Mouse (Mus musculus) gastrocnemius, postnatal 25 days (tissue): ENCODE measurements at regions not wholly inside any gene's neighbourhood (a gene's known extent, or its start where the extent isn't known, plus 50 kb on each side); places are given as distances from the start of the nearest gene placed in this dataset.

ENCODE experiments used
- DNase-seq: peaks from one replicate; pipeline ENCODE4 v3.0.0; 2022

DNA sequence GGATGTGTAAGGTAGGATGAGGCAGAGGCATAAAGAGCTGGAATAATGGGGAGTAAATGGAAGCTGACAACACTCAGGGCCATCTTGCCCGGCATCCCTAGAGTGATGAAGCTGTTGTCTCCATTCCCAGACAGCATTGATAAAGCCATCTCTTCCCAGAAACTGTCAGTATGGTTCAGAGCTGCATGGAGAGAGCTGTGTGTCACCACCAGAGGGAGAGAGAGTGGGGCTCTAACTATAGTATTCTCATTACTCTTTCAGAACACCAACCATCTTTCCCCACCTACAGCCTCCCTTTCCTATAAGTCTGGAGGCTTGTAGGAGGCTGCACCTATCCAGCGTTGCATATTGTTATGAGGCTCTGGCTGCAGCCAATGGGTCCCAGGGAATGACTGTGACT, 264.0 kb upstream of the Dusp10 start:
- no peak for DNase-seq

- no peak for DNase-seq
Measured at GRCm38 (mm10) chr1:183754500-183754899, 258.6 kb upstream of the Dusp10 start.

DNA sequence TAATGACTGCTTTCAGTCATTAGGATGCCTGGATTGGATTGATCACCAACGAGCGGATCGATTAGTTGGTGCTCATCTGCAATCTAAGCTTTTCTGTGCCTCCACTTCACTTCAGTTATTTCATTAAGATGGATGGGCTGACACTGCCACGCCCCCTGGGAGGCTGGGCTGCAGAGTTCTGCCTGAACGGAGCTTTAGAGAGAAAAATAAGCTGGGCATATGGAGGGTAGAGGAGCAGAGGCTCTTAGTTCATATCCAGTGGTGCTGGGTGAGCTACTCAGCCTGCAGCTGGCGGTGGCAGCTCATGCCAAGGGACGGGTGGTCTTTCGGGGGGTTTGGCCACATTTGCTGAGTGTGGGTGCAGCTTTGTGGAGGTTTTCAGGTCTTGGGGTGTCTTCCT, 256.4 kb upstream of the Dusp10 start:
- DNase-seq = no peak

DNA sequence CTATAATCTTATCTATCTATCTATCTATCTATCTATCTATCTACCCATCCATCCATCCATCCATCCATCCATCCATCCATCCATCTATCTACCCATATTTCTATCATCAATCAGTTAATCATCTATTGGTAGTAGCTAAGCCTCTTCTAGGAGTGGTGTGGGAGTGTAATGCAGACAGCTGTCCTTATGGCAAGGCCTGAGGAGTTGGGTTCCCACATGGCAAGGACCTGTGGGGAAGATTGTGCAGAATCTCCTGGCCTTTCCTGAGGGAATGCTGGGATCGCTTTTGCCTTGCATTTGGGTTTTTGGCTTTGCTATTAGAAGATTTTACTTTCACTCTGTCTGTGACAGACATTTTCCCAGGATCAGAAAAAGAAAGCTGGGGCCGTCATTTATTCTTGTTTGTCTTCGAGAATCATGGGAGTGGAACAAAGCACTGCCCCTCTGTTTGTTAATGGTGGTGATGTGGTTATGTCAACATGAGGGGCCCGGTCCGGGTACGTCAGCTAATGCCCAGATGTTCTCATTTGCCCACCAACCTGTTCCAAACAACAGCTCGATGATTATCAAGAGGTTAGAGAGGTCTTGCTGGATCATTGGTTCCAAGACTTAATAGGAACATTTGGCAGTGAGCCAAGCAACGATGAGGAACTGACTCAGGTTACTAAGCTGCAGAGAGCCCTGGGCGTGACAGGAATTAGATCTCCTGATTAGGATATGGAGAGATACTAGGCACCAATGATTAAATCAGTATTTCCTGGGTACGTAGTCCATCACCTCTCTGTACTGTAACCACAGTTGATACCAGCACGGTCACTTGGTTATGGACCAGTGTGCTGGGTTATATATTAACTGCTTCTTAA, 249.0 kb upstream of the Dusp10 start:
- DNase-seq = no peak

DNA sequence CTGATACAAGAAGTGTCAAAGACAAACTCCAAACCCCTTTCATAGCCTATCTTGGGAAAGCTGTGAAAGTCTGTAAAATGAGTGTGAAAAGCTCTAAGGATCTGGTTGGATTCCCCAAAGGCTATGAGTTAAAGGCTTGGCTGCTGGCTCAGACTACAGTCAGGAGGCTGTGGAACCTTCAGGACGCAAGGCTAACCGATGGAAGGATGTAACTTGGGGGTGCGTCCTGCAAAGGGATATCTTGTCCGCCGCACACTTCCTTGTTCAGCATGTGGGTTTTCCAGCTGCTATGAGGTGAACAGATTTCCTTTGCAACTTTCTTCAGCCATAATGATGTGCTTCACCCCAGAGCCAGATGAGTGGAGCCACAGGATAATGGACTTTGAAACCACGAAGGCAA, 240.3 kb upstream of the Dusp10 start:
- DNase-seq = no peak

DNA sequence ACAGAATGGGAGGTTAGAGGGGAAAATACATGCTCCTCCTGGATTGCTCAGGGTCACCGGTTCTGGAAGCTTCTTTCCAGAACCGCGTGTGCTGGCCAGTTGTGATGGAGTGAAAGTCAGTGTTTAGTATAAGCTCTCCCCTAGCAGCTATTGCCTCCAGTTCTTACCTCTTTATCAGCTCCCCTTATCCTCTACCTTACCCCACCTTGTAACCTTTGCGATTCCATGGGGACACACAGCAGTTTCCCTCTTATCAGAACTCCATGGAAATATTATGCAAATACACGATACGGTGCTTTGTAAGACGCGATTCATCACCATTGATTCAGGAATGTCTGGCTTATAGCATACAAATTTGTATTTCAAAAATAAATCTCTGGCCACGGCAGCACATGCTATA, 232.9 kb upstream of the Dusp10 start:
- DNase-seq = no peak

- no peak for DNase-seq
Measured at GRCm38 (mm10) chr1:183780779-183781178, 232.3 kb upstream of the Dusp10 start.

- peak; percentile 27 for DNase-seq
Measured at GRCm38 (mm10) chr1:183783440-183784130, 229.5 kb upstream of the Dusp10 start.

DNA sequence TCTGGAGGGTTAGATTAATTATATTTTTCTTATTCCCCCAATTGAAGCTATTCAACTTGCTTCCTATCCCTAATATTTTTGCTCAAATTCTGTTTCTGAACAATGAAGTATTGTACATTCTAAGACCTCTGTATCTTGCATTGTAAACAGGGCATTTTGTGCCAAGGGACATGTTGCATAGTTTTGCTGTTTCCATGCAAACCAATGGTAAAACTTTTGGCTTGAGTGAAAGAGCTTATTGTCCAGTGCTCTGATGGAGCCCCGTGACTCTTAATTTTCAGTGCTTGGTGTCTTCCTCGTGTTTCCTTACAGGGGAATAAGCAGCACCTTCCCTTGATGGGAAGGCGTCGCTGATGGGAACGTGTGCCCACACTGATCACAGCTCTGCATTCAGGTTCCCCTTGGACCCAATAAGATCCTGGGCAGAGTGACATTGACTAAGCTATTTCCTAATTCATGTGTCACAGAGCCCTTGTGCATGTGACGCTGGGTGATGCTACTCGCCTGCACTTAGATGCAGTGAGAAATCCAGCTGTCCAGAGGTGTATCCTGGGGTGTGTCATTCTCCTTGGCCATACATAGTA, 220.8 kb upstream of the Dusp10 start:
- DNase-seq = no peak

- DNase-seq = no peak
Measured at GRCm38 (mm10) chr1:183793324-183793723, 219.8 kb upstream of the Dusp10 start.

GRCm38 (mm10) chr1:183793913-183794445, 219.1 kb upstream of the Dusp10 start:
- DNase-seq = no peak

DNA sequence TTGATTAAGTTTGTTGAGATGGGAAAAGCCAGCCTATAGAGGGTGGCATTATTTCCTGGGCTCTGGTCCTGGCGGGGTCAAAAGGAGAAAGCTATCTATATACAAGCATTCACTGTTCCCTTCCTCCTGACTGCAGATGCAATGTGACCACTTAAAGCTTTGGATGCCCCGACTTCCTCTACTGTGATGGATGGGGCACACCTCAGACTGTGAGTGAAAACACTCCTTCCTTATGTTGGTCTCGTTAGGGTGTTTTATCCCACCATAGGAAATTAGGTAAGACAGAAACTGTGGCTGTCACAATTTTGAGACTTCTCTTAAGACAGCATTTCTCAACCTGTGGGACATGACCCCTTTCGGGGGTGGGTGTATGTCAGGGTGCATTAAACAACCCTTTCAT, 210.8 kb upstream of the Dusp10 start:
- no peak for DNase-seq

DNA sequence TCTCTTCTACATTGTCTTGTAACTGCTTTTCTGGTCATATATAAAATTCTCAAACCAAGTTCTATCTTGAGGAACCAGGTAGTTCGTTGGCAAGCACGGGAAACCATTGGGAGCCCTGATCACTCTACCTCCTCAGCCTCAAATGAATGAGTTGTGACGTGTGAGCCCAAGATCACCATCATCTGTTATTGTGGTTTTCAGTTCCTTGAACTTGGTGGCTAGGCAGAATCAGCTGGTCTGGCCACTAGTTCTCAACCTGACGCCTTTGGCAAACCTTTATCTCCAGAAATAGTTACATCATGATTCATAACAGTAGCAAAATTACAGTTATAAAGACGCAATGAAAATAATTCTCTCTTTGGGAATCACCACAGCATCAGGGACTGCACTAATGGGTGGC, 209.7 kb upstream of the Dusp10 start:
- DNase-seq = no peak

- DNase-seq = no peak
Measured at GRCm38 (mm10) chr1:183803826-183804225, 209.3 kb upstream of the Dusp10 start.

DNA sequence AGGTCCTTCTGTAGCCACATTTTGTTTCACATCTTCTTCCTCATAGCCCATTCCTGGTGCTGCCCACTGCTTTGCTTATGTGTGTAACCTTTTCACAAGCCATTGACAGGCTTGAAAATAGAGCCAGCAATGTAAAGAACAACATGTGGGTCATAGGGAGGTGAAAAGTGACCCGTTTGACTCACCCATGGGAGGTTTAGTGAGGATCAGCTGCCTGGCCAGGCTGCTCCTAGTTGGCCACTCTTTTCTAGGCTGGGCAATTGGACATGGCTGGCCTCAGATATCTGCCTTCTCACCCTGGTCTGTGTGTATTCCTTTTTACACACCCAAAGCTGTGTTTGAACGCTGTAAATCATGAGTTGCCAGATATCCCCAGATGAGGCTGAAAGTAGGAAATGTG, 208.8 kb upstream of the Dusp10 start:
- peak; percentile 17 for DNase-seq

GRCm38 (mm10) chr1:183806864-183807730, 206.0 kb upstream of the Dusp10 start:
- DNase-seq = no peak

- no peak for DNase-seq
Measured at GRCm38 (mm10) chr1:183808168-183808567, 204.9 kb upstream of the Dusp10 start.

DNA sequence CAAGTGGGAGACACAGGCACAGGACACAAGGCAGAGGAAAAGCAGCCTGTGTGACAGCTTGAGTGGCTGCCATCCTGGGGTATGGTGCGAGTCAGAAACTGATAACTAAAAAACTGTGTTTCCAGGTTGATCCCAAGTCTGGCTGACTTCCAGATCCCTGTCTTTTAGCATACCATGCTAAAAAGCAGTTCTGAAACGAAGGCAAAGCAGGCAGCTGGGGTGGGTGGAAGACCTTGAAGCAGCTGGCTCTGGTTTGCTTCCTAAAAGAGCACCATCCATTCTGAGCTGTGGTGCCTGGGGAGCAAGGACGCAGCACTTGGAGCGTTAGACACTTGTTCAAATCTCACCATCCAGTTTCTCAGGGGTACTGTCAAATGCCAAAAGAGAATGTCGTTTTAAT, 192.5 kb upstream of the Dusp10 start:
- DNase-seq = no peak

GRCm38 (mm10) chr1:183826300-183826699, 186.8 kb upstream of the Dusp10 start:
- DNase-seq = no peak

DNA sequence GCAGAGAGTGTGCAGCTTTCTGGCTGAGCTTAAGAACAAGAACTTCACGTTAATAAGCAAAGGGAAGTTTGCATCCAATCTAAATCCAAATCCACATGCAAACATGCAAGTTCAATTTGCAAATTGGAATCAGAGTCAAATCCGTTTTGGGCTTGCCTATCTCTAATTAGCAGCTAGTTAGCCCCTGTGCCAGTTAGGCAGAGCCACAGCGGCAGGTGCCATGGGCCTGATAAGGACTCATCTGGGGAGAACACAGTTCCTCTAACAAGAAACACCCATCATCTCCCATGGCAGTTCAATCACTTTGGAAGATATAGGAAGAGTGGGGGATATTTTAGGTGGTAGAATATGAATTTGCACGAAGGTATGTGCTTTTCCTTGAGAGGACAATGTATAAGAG, 168.0 kb upstream of the Dusp10 start:
- no peak for DNase-seq

DNA sequence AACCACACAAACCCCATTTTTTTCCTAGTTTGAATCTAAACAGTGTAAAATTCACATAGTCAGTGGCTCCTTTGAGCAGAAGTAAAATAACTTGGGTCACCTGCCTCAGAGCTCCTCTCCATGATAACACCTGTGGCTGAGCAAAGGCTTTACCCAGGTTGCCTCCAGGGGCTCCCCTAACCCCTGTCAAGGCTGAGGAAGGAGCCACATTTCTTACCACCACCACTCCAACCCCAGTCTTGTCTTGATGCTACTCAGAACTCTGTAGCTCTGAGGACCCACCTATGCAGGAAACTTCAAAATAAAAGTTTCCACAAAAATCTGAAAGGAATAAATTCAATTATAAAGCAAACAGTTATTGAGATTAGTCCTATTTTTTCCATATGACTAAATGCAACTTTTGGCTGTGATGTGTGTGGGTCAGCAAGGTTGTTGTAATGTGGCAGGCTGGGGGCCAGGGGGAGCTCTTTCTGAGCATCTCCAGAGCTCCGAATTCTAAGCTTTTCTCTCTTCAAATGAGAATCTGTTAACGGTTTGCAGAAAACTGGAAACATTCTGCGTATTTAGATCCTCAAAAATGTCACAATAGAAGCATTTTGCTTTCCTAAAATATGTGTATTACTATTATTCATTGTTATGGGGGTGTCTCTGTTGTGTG, 159.0 kb upstream of the Dusp10 start:
- no peak for DNase-seq

DNA sequence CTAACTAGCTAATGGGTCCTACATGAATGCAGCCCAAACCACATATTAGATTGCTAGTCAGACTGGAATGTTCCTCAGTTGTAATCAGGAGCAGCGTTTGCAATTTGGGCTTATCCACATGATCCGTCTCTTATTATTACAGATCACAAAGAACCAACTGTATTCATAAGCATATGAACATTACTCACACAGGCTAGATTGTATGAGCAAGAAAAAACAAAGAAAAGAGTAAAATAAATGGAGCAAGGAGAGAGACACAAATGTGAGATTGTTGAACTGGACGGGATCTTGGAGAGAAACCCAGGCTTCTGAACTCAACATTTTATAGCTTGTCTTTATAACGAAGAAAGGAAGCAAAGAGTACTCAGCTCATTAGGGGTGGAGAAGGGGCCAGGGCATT, 148.0 kb upstream of the Dusp10 start:
- DNase-seq = no peak
